Mouse (Mus musculus): Measurements from ENCODE around the gene Bag2. TPM values are rescaled to one million over a fixed set of nuclear protein-coding genes. Genes with fewer than 3 reads are reported as not detected.
A peak's percentile ranks its signal among the peaks of the same experiment; 100 is the strongest.
"Not testable (repeated sequence)": the region's sequence is repeated elsewhere in the genome, so short reads cannot be mapped to it uniquely, and the experiment has no call there.

The Bag2 gene
- polyA plus RNA-seq, 1 experiment, result 91.2 TPM

- DNase-seq (ENCODE audit: low spot score), result not testable (repeated sequence)
Observed at GRCm38 (mm10) chr1:33749709-33750108, 7.9 kb downstream of the Bag2 start.

- DNase-seq (ENCODE audit: low spot score), result no peak
Observed at GRCm38 (mm10) chr1:33749109-33749508, 8.5 kb downstream of the Bag2 start.

DNA sequence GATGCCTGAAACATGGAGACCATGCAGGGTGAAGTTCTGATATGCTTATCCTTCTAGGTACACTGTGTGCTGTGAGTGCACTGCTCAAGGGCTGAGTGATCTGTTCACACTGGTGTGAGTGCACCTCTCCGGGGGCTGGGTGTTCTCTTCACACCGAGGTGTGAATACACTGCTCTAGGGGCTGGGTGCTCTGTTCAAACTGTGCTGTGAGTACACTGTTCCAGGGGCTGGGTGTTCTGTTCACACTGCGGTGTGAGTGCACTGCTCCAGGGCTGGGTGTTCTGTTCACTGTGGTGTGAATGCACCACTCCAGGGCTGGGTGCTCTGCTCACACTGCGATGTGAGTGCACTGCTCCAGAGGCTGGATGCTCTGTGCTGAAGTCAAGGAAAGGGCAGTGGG is 11.7 kb downstream of the Bag2 start:
- DNase-seq (ENCODE audit: low spot score), result no peak

DNA sequence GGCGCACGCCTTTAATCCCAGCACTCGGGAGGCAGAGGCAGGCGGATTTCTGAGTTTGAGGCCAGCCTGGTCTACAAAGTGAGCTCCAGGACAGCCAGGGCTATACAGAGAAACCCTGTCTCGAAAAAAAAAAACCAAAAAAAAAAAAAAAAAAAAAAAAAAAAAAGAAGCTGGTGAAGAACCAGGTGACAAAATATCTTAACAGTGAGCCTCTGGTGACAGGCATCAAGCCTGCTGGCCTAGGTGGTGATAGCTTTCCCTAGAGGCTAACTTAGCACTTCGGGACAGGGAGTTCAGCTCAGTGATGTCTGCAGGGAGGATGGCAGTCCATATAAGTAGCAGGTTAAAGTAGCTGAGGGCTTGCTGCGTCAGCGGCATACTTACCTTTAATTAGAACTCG is 12.8 kb downstream of the Bag2 start:
- not testable (repeated sequence) for DNase-seq (ENCODE audit: low spot score)

- DNase-seq (ENCODE audit: low spot score), result no peak
Observed at GRCm38 (mm10) chr1:33742903-33743302, 14.7 kb downstream of the Bag2 start.

DNA sequence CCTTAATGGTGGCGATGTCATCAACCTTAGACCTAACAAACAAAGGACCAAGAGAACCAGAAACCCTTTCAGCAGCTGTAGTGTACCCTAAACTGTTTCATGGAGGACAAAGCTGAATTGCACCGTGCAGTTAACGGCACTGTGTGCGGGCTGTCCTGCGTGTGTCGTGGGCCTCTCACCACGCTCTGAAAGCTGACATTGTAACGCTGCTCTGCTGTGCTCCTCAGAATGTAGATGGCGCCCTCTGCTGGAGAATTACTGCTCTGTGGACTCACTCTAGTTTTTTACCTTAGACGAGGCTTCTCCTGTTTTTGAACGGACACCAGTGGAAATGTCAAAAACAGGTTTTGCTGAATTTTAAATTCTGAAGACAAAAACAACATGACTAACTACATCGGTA is 18.3 kb downstream of the Bag2 start:
- peak; percentile 45 for DNase-seq (ENCODE audit: low spot score)

DNA sequence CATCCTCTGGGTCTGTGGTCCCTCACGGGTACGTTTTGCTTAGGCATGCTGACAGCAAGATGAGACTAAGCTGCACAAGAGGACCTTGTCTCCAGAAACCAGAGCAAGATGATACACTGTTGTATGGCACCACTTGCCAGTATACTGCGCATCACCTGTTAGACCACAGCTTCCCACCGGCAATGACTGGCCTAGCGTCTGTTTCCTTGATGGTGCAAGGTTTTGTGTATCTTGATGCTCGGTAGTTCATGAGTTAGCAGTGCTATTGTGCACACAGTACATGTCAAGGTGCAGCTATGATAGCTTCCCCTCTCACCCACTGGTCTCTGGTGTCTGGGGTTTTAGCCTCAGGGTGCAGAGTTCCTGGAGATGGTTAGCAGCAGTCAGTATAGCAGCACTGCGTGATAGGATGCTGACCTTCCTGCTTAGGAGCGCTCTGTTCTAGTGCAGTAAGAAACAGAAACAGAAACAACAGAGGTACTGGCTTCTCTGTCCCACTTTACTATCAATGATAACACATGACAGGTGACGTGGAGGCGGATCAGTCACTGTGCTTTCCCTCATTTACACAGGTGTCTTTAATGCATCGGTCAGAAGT is 18.8 kb downstream of the Bag2 start:
- DNase-seq (ENCODE audit: low spot score), result no peak

GRCm38 (mm10) chr1:33738281-33738680 is 19.3 kb downstream of the Bag2 start:
- no peak for DNase-seq (ENCODE audit: low spot score)

- DNase-seq (ENCODE audit: low spot score), result no peak
Observed at GRCm38 (mm10) chr1:33734001-33734685, 23.5 kb downstream of the Bag2 start.

DNA sequence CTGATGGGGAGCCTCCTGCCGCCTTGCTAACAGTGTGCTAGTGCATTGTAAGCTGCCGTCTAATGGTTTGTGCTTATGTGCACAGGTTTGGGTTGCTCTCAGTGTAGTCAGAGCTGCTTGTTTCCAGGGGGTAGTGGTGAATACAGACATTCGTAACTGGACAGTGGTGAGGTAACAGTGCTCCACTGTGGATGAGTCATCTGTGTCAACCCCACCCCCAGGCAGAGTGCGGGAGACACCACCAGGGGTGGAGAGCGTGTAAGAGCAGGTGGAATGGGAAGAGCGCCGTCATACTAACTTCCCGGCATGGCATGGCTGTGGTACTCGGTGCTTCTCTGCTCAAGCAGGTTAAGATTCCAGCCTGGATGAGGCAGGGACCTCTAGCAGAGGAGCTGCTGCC is 24.6 kb downstream of the Bag2 start:
- DNase-seq (ENCODE audit: low spot score), result no peak

DNA sequence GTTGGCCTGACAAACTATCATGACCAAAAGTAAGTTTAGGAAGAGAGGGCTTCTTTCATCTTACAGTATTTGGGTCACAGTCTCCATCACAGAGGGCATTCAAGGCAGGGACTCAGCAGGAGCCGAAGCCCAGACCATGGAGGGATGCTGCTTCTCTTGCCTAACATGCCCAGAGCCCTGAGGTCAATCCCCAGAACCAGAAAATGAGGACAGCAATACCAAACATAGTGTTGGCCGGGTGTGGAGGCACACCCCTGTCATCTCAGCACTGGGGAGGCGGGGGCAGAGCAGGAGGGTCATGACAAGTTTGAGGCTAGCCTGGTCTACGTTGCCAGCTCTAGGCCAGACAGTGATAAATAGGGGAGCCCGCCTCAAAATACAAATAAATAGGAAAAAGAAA is 32.5 kb downstream of the Bag2 start:
- DNase-seq (ENCODE audit: low spot score), result no peak

DNA sequence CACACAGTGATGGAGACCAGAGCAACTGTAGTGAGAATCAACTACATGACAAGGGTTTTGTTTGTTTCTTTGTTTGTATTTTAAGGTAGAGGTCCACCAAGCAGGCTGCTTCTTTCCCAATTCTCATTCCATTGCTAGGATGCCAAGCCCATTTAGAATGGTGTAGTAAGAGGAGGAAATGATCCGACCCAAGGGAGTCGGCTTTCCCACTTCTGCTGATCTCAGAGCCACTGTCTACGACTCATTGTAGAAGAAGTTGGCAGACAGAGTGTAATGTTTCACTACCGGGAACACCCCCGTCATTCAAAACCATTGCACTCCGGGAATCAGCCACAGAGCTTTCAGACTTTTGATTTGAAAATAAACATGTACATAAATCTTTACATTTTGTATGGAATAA is 33.1 kb downstream of the Bag2 start:
- no peak for DNase-seq (ENCODE audit: low spot score)

DNA sequence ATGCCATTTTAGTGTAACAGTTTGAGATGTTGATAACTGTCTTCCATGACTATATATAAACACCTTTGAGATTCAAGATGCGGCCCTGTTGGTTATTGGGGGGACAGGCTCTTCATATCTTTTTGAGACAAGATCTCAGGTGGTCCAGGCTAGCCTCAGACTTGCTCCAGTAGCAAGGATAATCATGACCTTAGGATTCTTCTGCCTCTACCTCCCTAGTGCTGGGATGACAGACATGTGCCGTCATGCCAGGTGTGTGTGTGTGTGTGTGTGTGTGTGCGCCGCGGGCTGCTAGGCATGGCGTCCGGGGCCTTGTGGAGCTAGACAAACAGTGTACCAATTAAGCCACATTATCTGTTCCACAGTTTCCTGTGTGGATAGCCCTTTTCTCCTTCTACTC is 36.6 kb downstream of the Bag2 start:
- DNase-seq (ENCODE audit: low spot score), result no peak

DNA sequence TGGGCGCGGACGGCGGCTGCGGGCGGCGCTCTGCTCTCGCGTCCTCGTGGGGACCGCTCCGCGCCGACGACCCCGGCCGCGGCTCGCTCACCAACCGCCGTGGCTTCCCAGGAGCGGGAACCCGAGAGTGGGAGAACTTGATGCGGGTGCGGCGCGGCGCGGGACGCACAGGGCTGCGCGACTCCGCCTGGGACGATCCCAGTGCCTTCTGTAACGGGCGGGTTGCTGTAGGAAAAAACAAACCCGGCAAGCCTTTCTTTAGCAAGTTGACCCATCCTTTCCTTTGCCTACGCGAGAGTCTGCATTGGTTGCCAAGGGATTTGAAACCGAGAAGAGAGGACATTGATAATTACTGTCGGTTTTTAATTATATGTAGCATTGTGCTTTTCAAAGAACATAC is 37.4 kb downstream of the Bag2 start:
- no peak for DNase-seq (ENCODE audit: low spot score)

DNA sequence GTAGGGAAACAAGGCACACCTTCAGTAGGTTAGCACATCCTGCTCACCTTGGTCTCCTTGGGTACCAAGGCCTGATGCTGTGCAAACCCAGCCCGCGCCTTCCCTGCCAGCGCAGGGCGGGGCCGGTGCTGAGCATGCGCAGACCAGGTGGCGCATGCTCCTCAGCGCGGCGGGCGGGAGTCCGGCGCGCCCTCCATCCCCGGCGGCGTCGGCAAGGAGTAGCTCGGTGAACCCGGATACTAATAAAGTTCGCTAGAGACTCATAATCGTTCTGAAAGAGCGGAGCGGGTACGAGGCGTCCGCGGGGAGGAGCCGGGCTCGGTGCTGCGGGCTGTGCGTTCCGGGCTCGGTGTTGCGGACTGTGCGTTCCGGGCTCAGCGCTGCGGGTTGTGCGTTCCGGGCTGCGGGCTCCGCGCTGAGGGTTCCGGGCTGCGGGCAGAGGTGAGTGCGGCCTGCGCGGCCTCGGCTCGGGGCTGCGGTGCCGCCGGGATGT is 37.8 kb downstream of the Bag2 start, which contains the start of gene Rab23:
Gene Rab23 (plus strand): TSS at position 155 of the 493 bp plus-strand sequence.
- peak; percentile 74 for DNase-seq (ENCODE audit: low spot score)

DNA sequence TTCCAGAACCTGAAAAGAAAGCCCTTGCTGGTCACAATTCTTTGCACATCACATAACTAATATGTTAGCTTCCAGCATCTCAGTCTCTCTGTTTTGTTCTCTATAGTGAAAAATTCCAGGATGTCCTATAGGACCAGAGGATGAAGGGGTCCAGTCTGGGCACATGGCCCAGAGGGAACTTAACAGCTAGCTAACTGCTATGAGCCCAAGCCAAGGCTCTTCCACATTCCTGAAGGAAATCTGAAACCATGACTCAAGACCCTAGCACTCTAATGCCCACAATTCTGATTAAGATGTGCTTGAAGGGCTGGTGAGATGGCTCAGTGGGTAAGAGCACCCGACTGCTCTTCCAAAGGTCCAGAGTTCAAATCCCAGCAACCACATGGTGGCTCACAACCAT is 40.0 kb downstream of the Bag2 start:
- no peak for DNase-seq (ENCODE audit: low spot score)

DNA sequence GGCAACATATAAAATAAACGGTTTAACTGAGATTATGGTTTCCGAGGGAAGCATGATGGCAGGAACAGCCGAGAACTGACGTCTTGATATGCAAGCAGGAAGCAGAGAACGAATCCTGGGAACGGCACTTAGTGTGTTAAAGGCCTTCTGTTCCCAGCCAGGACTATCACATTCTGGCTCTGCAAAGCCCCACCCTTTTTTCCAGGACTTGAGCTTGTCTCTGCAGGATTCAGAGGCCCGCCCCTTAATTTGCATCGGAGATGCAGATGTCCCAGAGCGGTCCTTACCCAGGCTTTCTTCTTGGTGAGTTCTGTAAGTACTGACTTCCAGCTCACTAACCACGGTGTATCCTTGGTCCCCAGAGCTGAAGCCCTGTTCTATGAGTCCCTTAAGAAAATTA is 42.8 kb downstream of the Bag2 start:
- DNase-seq (ENCODE audit: low spot score), result no peak

GRCm38 (mm10) chr1:33712026-33712425 is 45.6 kb downstream of the Bag2 start:
- DNase-seq (ENCODE audit: low spot score), result no peak

DNA sequence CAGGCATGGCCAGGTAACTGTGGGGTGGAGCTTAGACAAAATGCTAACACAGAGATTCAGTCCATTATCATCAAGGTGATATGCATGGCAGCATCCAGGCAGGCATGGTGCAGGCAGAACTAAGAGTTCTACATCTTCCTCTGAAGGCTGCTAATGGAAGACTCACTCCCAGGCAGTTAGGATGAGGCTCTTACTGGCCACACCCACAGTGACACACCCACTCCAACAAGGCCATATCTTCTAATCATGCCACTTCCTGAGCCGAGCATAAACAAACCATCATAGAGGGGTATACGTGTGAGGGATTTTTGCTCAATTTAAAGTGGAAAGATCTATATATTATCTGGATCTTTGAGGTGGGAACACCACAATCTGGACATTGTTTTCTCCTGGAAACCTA is 48.0 kb downstream of the Bag2 start:
- no peak for DNase-seq (ENCODE audit: low spot score)

DNA sequence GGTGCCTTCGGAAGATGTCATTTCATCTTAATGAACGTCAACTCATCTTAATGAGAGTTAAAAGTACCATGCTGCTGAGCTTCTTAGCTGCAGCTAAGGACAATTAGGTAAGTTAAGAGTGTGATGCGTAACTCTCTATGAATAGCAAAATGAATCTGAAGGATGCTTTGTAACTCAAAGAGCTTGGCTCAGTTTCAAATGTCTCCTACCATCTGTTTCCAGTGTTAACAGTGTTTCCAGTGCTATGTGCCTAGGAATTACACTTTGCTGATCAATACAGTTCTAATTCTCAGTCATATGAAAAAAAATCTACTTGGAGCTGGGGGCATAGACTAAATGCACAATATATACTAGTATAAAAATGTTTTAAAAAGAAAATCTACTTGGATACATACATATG is 56.4 kb downstream of the Bag2 start:
- DNase-seq (ENCODE audit: low spot score), result no peak

- DNase-seq (ENCODE audit: low spot score), result no peak
Observed at GRCm38 (mm10) chr1:33696016-33696415, 61.6 kb downstream of the Bag2 start.
